Mouse (Mus musculus) liver, embryonic 14.5 days (tissue): ENCODE data around the gene Ubxn10. TPM values are rescaled to one million over a fixed set of nuclear protein-coding genes. Genes with fewer than 3 reads are reported as not detected.
A peak's percentile ranks its signal among the peaks of the same experiment; 100 is the strongest.

ENCODE experiments used
- ATAC-seq: fragments of 200-750 bp; cut with Nextera tagmentation; 2 replicates; pipeline ENCODE4 v1.8.0; 2017; ENCODE audit warnings: moderate number of reproducible peaks, mild to moderate bottlenecking, moderate library complexity; ENCODE audit not compliant: insufficient read depth
- DNase-seq, 3 experiments: peaks; one replicate each; pipeline ENCODE4 v3.0.0-alpha.2; 2012 to 2013; ENCODE audit warnings: low read depth in 3 of 3, low spot score in 3 of 3
- H3K27ac ChIP-seq: fragments of 300-500 bp; sonication (generic); 2 replicates; pipeline ENCODE4 v1.5.1; 2014; ENCODE audit warnings: moderate library complexity, mild to moderate bottlenecking, control low read depth, inconsistent platforms
- H3K27me3 ChIP-seq: fragments of 300-500 bp; sonication (generic); 2 replicates; pipeline ENCODE4 v1.6.1; 2014; ENCODE audit warnings: mild to moderate bottlenecking, low read length, moderate library complexity; ENCODE audit not compliant: control insufficient read depth, insufficient read depth
- H3K36me3 ChIP-seq: fragments of 300-500 bp; sonication (generic); replicated peaks from 2 replicates; pipeline ENCODE4 v1.6.1; 2014; ENCODE audit warnings: low read depth; ENCODE audit not compliant: control insufficient read depth, insufficient read depth
- H3K4me1 ChIP-seq, 2 experiments: fragments of 200-500 bp in 1 of 2; fragments of 300-500 bp in 1 of 2; sonication (generic) in 1 of 2; replicated peaks; 2 replicates each; pipeline ENCODE4 v1.6.1; 2012 to 2014; ENCODE audit warnings: antibody characterized with exemption in 1 of 2, inconsistent platforms in 1 of 2, low read length in 1 of 2; ENCODE audit not compliant: control insufficient read depth in 2 of 2, insufficient read depth in 2 of 2
- H3K4me2 ChIP-seq: fragments of 300-500 bp; sonication (generic); 2 replicates; pipeline ENCODE4 v1.6.1; 2014; ENCODE audit warnings: low read depth, mild to moderate bottlenecking, control low read depth, moderate library complexity
- H3K4me3 ChIP-seq, 2 experiments: fragments of 200-500 bp in 1 of 2; fragments of 300-500 bp in 1 of 2; sonication (generic) in 1 of 2; 2 replicates each; pipeline ENCODE4 v1.5.1; 2012 to 2014; ENCODE audit warnings: low read depth in 2 of 2, low read length in 2 of 2, mild to moderate bottlenecking in 2 of 2, control low read depth in 1 of 2, inconsistent platforms in 1 of 2, moderate library complexity in 1 of 2; ENCODE audit not compliant: insufficient read depth in 1 of 2
- H3K9ac ChIP-seq: fragments of 300-500 bp; sonication (generic); replicated peaks from 2 replicates; pipeline ENCODE4 v1.6.1; 2014; ENCODE audit warnings: mild to moderate bottlenecking, control low read depth, moderate library complexity
- H3K9me3 ChIP-seq: fragments of 300-500 bp; sonication (generic); 2 replicates; pipeline ENCODE4 v1.6.1; 2016; ENCODE audit warnings: low read length, mixed read lengths; ENCODE audit not compliant: control insufficient read depth
- CTCF ChIP-seq: IDR thresholded peaks from 2 replicates; pipeline ENCODE4 v1.5.1; 2016; ENCODE audit warnings: antibody characterized with exemption, low read depth, control low read depth
- EP300 ChIP-seq: IDR thresholded peaks from 2 replicates; pipeline ENCODE4 v1.6.1; 2016; ENCODE audit warnings: antibody characterized with exemption, low read depth
- WGBS: fragments of 180-500 bp; shearing (Covaris S2); extraction: QIAGEN DNeasy Blood & Tissue Kit; methylation state at CpG from one replicate; pipeline ENCODE4 v1.1.7; 2014; ENCODE audit not compliant: insufficient replicate concordance; 5-methylcytosine and 5-hydroxymethylcytosine counted together
- polyA plus RNA-seq, 2 experiments: library from polyadenylated mRNA; depleted of rRNA in 1 of 2; stranded (reverse) in 1 of 2; unstranded in 1 of 2; fragments of >200 nt; fragmentation: Nextera tagmentation in 1 of 2; extraction: Ambion mirVana in 1 of 2; gene quantifications; 2 replicates each; pipeline versions ENCODE4 v1.2.1 to v1.2.3; 2012 to 2014

The Ubxn10 gene
- polyA plus RNA-seq, 2 experiments, result 0.06 to 0.09 TPM

DNA sequence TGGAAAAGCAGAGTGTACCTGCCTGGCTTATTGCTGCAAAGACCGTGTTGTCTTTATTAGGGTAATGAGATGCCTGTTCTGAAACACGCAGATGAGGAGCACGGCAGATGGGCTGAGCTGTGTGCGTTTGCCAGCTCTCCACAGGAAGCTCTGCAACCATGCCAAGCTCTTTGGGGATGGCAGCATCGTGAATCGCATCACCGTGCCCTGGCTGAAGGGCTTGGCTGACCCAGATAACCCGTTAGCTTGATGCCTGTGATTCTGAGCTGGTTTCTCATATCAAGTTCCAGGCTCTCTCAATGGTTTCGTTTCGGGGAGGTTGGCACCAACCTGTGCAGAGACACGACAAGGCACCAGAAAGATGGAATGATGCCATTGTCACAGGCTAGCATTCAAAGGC, 26.3 kb downstream of the Ubxn10 start:
- Histone ChIP-seq H3K27me3 (no peaks in the 10 kb centered on the region), H3K9me3 (no peaks in the 10 kb centered on the region), H3K36me3 (no peaks in the 10 kb centered on the region), H3K4me2 (no peak overlapping the region), H3K27ac (no peak overlapping the region), H3K9ac (no peak overlapping the region), H3K4me1 (no peaks in the 10 kb centered on the region), H3K4me3 (no peak overlapping the region)
- no peak for DNase-seq
- WGBS, result 70% methylated on average over 11 of the region's 11 CpGs
- TF ChIP-seq CTCF (no peak), EP300 (no peak)
- no peak for ATAC-seq

DNA sequence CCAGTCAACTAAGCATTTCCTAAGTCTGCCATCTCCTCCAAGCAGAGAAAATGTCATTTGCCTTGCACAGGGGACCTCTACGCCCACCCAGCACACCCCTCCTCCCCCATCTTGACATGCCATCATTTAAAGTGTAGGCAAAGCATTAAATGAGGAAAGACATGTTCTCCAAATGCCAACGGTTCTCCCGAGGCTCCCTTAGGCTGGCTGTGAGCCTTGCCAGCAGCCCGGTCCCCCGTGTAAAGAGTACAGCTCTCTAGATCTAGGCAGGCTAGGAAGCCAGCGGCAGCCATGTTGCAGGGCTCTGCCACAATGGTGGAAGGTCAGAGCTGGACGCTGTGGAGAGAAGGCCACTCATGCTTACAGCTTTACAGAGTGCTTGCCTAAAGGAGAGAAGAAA, 27.0 kb downstream of the Ubxn10 start:
- Histone ChIP-seq H3K27me3 (no peaks in the 10 kb centered on the region), H3K27ac (no peak overlapping the region), H3K36me3 (no peaks in the 10 kb centered on the region), H3K9me3 (no peaks in the 10 kb centered on the region), H3K4me1 (no peaks in the 10 kb centered on the region), H3K4me2 (no peak overlapping the region), H3K9ac (no peak overlapping the region), H3K4me3 (no peak overlapping the region)
- TF ChIP-seq EP300 (no peak), CTCF (no peak)
- ATAC-seq (no peak), DNase-seq (no peak)
- 56% methylated on average over 7 of the region's 7 CpGs for WGBS

DNA sequence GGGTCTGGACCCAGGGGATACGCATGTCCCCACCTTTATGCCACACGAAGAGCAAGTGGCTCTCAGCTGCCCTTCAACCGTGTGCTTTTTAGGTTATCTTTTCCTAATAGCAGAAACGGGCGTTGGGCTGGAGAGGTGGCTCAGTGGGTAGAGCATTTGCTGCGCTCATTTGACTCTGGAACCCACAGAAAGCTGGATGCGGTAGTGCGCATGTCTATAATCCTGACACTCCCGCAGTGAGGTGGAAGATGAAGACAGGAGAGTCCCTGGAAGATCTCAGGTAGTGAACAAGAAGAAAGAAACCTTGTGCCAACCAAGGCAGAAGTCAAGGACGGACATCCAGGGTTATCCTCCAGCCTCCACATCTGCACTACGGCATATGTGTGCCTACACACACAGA, 27.7 kb downstream of the Ubxn10 start:
- no peaks in the 10 kb centered on the region for H3K27me3 ChIP-seq
- DNase-seq (no peak), ATAC-seq (no peak)
- no peaks in the 10 kb centered on the region for H3K9me3 ChIP-seq
- TF ChIP-seq CTCF, result no peak
- no peak for TF ChIP-seq EP300
- no peak overlapping the region for H3K4me2 ChIP-seq
- H3K27ac ChIP-seq, result no peak overlapping the region
- no peaks in the 10 kb centered on the region for H3K36me3 ChIP-seq
- 68% methylated on average over 11 of the region's 11 CpGs for WGBS
- no peak overlapping the region for H3K4me3 ChIP-seq
- H3K9ac ChIP-seq, result no peak overlapping the region
- H3K4me1 ChIP-seq, result no peaks in the 10 kb centered on the region

DNA sequence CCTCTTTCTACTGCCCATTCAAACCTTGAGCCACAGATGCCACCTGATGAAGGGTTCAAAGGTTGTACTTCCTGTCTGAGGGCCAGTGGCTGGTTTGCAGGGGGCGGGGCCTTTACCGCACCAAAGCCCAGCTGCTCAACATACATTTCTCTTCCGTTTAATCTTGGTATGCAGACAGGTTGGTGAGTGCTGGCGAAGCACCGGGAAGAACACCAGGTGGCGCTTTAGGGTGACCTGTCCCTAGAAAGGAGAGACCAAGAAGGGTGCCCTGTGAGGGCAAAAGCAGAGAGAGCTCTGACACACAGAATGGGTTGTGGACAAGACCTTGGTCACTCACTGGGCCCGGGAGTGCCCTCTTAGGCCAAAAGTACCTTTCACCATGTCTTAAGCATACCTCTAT, 28.3 kb downstream of the Ubxn10 start:
- no peak overlapping the region for H3K4me2 ChIP-seq
- no peaks in the 10 kb centered on the region for H3K9me3 ChIP-seq
- H3K4me1 ChIP-seq, result no peaks in the 10 kb centered on the region
- ATAC-seq, result no peak
- H3K9ac ChIP-seq, result no peak overlapping the region
- no peak overlapping the region for H3K4me3 ChIP-seq
- WGBS, result 6% methylated on average over 7 of the region's 7 CpGs
- no peak for TF ChIP-seq EP300
- peak; percentile 44 for TF ChIP-seq CTCF
- no peak overlapping the region for H3K27ac ChIP-seq
- no peaks in the 10 kb centered on the region for H3K27me3 ChIP-seq
- no peaks in the 10 kb centered on the region for H3K36me3 ChIP-seq
- no peak for DNase-seq

DNA sequence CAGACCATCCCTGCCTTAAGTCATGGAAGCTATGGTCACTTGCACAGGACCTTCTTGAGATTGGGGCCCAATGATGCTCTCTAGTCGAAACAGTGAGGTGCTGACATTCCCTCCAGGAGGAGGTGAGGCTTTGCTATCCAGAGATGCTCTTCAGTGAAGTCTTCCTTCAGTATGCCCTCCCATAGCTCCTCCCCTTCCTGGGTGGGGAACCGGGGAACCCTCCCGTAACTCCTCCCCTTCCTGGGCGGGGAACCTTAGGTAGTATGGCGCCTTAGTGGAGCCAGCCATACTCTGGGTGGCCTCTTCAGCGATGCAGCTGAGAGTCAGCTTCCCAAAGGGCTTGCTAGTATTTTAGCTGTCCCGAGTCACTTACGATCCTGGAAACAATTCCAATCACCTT, 30.3 kb downstream of the Ubxn10 start:
- Histone ChIP-seq H3K9me3 (no peaks in the 10 kb centered on the region), H3K9ac (no peak overlapping the region), H3K4me2 (no peak overlapping the region), H3K4me3 (no peak overlapping the region), H3K27me3 (no peaks in the 10 kb centered on the region), H3K4me1 (no peaks in the 10 kb centered on the region), H3K27ac (no peak overlapping the region), H3K36me3 (no peaks in the 10 kb centered on the region)
- ATAC-seq (no peak), DNase-seq (no peak)
- TF ChIP-seq CTCF (no peak), EP300 (no peak)
- 62% methylated on average over 8 of the region's 8 CpGs for WGBS
